Mouse (Mus musculus) cerebellum, adult 18-20 months (tissue): ENCODE measurements around the gene Surf2.

Source experiments
- DNase-seq, 2 experiments: peaks; one replicate each; pipeline ENCODE4 v3.0.0; 2021

Gene Surf2

GRCm38 (mm10) chr2:26914148-26914941 is 1.8 kb upstream of the Surf2 start:
- DNase-seq = no peak

GRCm38 (mm10) chr2:26916738-26917137 is 571 bp downstream of the Surf2 start:
- no peak for DNase-seq

- DNase-seq = peak in 1 of 2 experiments; percentile 3
These were observed 3.5 kb downstream of the Surf2 start for GRCm38 (mm10) chr2:26919684-26920083.

GRCm38 (mm10) chr2:26920190-26920855 is 4.2 kb downstream of the Surf2 start:
- DNase-seq = peak in 1 of 2 experiments; percentile 5

GRCm38 (mm10) chr2:26921784-26922183 is 5.6 kb downstream of the Surf2 start:
- DNase-seq = peak in 1 of 2 experiments; percentile 4

- DNase-seq = no peak
These were observed 11.7 kb downstream of the Surf2 start for GRCm38 (mm10) chr2:26927745-26928476.

GRCm38 (mm10) chr2:26930390-26930789 is 14.2 kb downstream of the Surf2 start:
- peak; percentile 72 to 79 for DNase-seq

- peak; percentile 51 to 58 for DNase-seq
These were observed 16.5 kb downstream of the Surf2 start for GRCm38 (mm10) chr2:26932473-26933303.

GRCm38 (mm10) chr2:26933304-26934055 is 17.3 kb downstream of the Surf2 start, which contains the start of the genes Surf4 and Stkld1:
TSS of gene Surf4 (minus strand) at chr2:26933928.
TSS of gene Stkld1 (plus strand) at chr2:26934047.
- DNase-seq = peak; percentile 91 to 97

- DNase-seq = no peak
These were observed 19.1 kb downstream of the Surf2 start for GRCm38 (mm10) chr2:26935286-26935685.

GRCm38 (mm10) chr2:26936425-26936824 is 20.3 kb downstream of the Surf2 start:
- no peak for DNase-seq

GRCm38 (mm10) chr2:26941539-26941938 is 25.4 kb downstream of the Surf2 start:
- DNase-seq = no peak

- DNase-seq = no peak
These were observed 27.1 kb downstream of the Surf2 start for GRCm38 (mm10) chr2:26943253-26943652.

GRCm38 (mm10) chr2:26950411-26950810 is 34.2 kb downstream of the Surf2 start:
- DNase-seq = peak; percentile 20 to 36

- DNase-seq = peak; percentile 34
These were observed 35.3 kb downstream of the Surf2 start for GRCm38 (mm10) chr2:26951346-26951905.

- no peak for DNase-seq
These were observed 36.0 kb downstream of the Surf2 start for GRCm38 (mm10) chr2:26952193-26952592.

GRCm38 (mm10) chr2:26952866-26953265 is 36.7 kb downstream of the Surf2 start:
- no peak for DNase-seq

GRCm38 (mm10) chr2:26954735-26955395 is 38.7 kb downstream of the Surf2 start:
- DNase-seq = no peak

- no peak for DNase-seq
These were observed 40.8 kb downstream of the Surf2 start for GRCm38 (mm10) chr2:26956811-26957487.

- no peak for DNase-seq
These were observed 41.3 kb downstream of the Surf2 start for GRCm38 (mm10) chr2:26957488-26957859.
